Mouse (Mus musculus): ENCODE results near the gene Shisa5. TPM values are rescaled to one million over a fixed set of nuclear protein-coding genes. Genes with fewer than 3 reads are reported as not detected.

Shisa5 gene
- total and polyA plus RNA-seq, 3 experiments: 17.1 to 207 (median 50.0) TPM

GRCm38 (mm10) chr9:109040906-109041305 lies 2.5 kb downstream of the Shisa5 start:
- no peak for ATAC-seq (ENCODE audit: extremely low read depth, insufficient number of reproducible peaks, low FRiP score, poor library complexity, severe bottlenecking)
- TF ChIP-seq POLR2AphosphoS5 (IDR thresholded peaks at IDR 0.05; ENCODE audit: insufficient replicate concordance, low read depth, low read length) (no peak), CTCF (IDR thresholded peaks at IDR 0.05; ENCODE audit: low read depth, low read length) (no peak), GATA1 (IDR thresholded peaks at IDR 0.05; ENCODE audit: borderline replicate concordance, low read length) (no peak), TAL1 (conservative IDR thresholded peaks at IDR 0.05; ENCODE audit: low read depth, low read length) (no peak), GATA2 (IDR thresholded peaks at IDR 0.05; ENCODE audit: borderline replicate concordance, low read depth, low read length) (no peak)

DNA sequence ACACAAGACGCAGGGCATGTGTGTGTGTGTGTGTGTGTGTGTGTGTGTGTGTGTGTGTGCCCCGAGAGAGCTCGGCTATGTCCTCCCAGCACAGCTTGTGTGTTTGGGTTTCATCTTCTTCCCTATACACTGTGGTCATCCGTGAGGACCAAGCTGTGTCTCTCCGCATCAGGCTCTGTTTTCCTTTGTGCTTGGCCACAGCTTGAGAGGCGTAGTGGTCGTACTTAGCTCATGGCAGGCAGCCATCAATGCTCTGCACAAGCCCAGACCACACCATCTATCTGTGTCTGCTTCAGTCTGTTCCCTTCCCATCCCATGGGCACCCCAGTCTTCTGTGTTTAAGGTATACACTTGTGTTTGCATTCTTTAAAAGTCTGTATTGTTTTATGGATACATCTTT lies 3.0 kb downstream of the Shisa5 start:
- Histone ChIP-seq H3K36me3 (replicated peaks) (peaks cover 15% of the 10 kb centered on the region), H3K27me3 (ENCODE audit: insufficient read depth, low read length) (peaks cover 7% of the 10 kb centered on the region; the same call in 1 of the 2 replicates), H3K9me3 (replicated peaks) (no peaks in the 10 kb centered on the region), H3K4me1 (ENCODE audit: insufficient read depth, low read depth, low read length) (peaks cover 33% of the 10 kb centered on the region), H3K4me3 (ENCODE audit: low read depth, low read length) (no peak overlapping the region)
- ATAC-seq (ENCODE audit: extremely low read depth, insufficient number of reproducible peaks, low FRiP score, poor library complexity, severe bottlenecking) (no peak), DNase-seq (ENCODE audit: low spot score) (no peak)
- TF ChIP-seq GATA1 (IDR thresholded peaks at IDR 0.05; ENCODE audit: borderline replicate concordance, low read length) (no peak), GATA2 (IDR thresholded peaks at IDR 0.05; ENCODE audit: borderline replicate concordance, low read depth, low read length) (no peak), CTCF (IDR thresholded peaks at IDR 0.05; ENCODE audit: low read depth, low read length) (no peak), TAL1 (conservative IDR thresholded peaks at IDR 0.05; ENCODE audit: low read depth, low read length) (no peak), POLR2AphosphoS5 (IDR thresholded peaks at IDR 0.05; ENCODE audit: insufficient replicate concordance, low read depth, low read length) (no peak)

More at GRCm38 (mm10) chr9:109040906-109041305, 2.5 kb downstream of the Shisa5 start:
- Histone ChIP-seq H3K9me3 (replicated peaks) (no peaks in the 10 kb centered on the region), H3K27me3 (ENCODE audit: insufficient read depth, low read length) (peaks cover 7% of the 10 kb centered on the region; the same call in 1 of the 2 replicates), H3K36me3 (replicated peaks) (peaks cover 14% of the 10 kb centered on the region), H3K4me3 (ENCODE audit: low read depth, low read length) (no peak overlapping the region), H3K4me1 (ENCODE audit: insufficient read depth, low read depth, low read length) (peaks cover 33% of the 10 kb centered on the region)
- DNase-seq (ENCODE audit: low spot score): no peak

GRCm38 (mm10) chr9:109046306-109046705 lies 7.9 kb downstream of the Shisa5 start:
- Histone ChIP-seq H3K27me3 (ENCODE audit: insufficient read depth, low read length) (no peaks in the 10 kb centered on the region), H3K9me3 (replicated peaks) (no peaks in the 10 kb centered on the region), H3K4me3 (ENCODE audit: low read depth, low read length) (no peak overlapping the region), H3K4me1 (ENCODE audit: insufficient read depth, low read depth, low read length) (peaks cover 14% of the 10 kb centered on the region), H3K36me3 (replicated peaks) (peaks cover 19% of the 10 kb centered on the region)
- ATAC-seq (ENCODE audit: extremely low read depth, insufficient number of reproducible peaks, low FRiP score, poor library complexity, severe bottlenecking): peak; percentile 45; the same call in 1 of the 2 replicates
- peak; percentile 30 for DNase-seq (ENCODE audit: low spot score)
- TF ChIP-seq CTCF (IDR thresholded peaks at IDR 0.05; ENCODE audit: low read depth, low read length) (peak; percentile 10; the same call in 1 of the 2 replicates), GATA1 (IDR thresholded peaks at IDR 0.05; ENCODE audit: borderline replicate concordance, low read length) (no peak)

GRCm38 (mm10) chr9:109049316-109049715 lies 11.0 kb downstream of the Shisa5 start:
- no peak for DNase-seq (ENCODE audit: low spot score)
- Histone ChIP-seq H3K36me3 (replicated peaks) (peaks cover 33% of the 10 kb centered on the region), H3K27me3 (ENCODE audit: insufficient read depth, low read length) (no peaks in the 10 kb centered on the region), H3K4me3 (ENCODE audit: low read depth, low read length) (no peak overlapping the region), H3K9me3 (replicated peaks) (no peaks in the 10 kb centered on the region), H3K4me1 (ENCODE audit: insufficient read depth, low read depth, low read length) (peaks cover 31% of the 10 kb centered on the region)
- no peak for TF ChIP-seq GATA1 (IDR thresholded peaks at IDR 0.05; ENCODE audit: borderline replicate concordance, low read length)
- TF ChIP-seq GATA2 (IDR thresholded peaks at IDR 0.05; ENCODE audit: borderline replicate concordance, low read depth, low read length): no peak
- no peak for ATAC-seq (ENCODE audit: extremely low read depth, insufficient number of reproducible peaks, low FRiP score, poor library complexity, severe bottlenecking)

GRCm38 (mm10) chr9:109049996-109050673 lies 11.8 kb downstream of the Shisa5 start:
- peaks cover 34% of the 10 kb centered on the region for H3K36me3 ChIP-seq (replicated peaks)
- TF ChIP-seq GATA1 (IDR thresholded peaks at IDR 0.05; ENCODE audit: borderline replicate concordance, low read length) (no peak), CTCF (IDR thresholded peaks at IDR 0.05; ENCODE audit: low read depth, low read length) (no peak), GATA2 (IDR thresholded peaks at IDR 0.05; ENCODE audit: borderline replicate concordance, low read depth, low read length) (no peak), POLR2AphosphoS5 (IDR thresholded peaks at IDR 0.05; ENCODE audit: insufficient replicate concordance, low read depth, low read length) (no peak), TAL1 (conservative IDR thresholded peaks at IDR 0.05; ENCODE audit: low read depth, low read length) (no peak)
- ATAC-seq (ENCODE audit: extremely low read depth, insufficient number of reproducible peaks, low FRiP score, poor library complexity, severe bottlenecking) (no peak), DNase-seq (ENCODE audit: low spot score) (no peak)
- H3K4me3 ChIP-seq (ENCODE audit: low read depth, low read length): 0 out of 2 replicates have a peak overlapping the region, but pooled peaks have one; percentile 30
- H3K4me1 ChIP-seq (ENCODE audit: insufficient read depth, low read depth, low read length): peaks cover 39% of the 10 kb centered on the region
- H3K27me3 ChIP-seq (ENCODE audit: insufficient read depth, low read length): no peaks in the 10 kb centered on the region
- no peaks in the 10 kb centered on the region for H3K9me3 ChIP-seq (replicated peaks)

DNA sequence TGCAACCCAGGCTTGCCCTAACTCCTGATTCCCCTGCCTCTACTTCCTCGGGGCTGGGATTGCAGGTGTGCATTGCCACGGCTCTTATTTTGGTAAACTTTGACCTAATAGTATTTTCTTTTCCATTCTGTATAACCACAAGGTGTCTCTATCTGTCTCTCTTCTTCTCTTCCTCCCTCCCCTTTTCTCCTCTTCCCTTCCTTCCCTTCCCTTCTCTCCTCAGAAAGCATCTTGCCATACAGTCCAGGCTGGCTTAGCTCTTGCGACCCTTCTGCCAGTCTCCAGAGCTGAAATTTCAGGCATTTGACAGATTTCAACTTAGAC lies 12.3 kb downstream of the Shisa5 start:
- H3K4me3 ChIP-seq (ENCODE audit: low read depth, low read length): no peak overlapping the region
- peaks cover 38% of the 10 kb centered on the region for H3K36me3 ChIP-seq (replicated peaks)
- no peaks in the 10 kb centered on the region for H3K9me3 ChIP-seq (replicated peaks)
- TF ChIP-seq GATA1 (IDR thresholded peaks at IDR 0.05; ENCODE audit: borderline replicate concordance, low read length): no peak
- TF ChIP-seq CTCF (IDR thresholded peaks at IDR 0.05; ENCODE audit: low read depth, low read length): no peak
- TF ChIP-seq GATA2 (IDR thresholded peaks at IDR 0.05; ENCODE audit: borderline replicate concordance, low read depth, low read length): no peak
- peaks cover 44% of the 10 kb centered on the region for H3K4me1 ChIP-seq (ENCODE audit: insufficient read depth, low read depth, low read length)
- no peak for ATAC-seq (ENCODE audit: extremely low read depth, insufficient number of reproducible peaks, low FRiP score, poor library complexity, severe bottlenecking)
- H3K27me3 ChIP-seq (ENCODE audit: insufficient read depth, low read length): no peaks in the 10 kb centered on the region
- DNase-seq (ENCODE audit: low spot score): no peak

All from G1E (cell line).